Mouse (Mus musculus) heart, adult 18-20 months (tissue): ENCODE results near the gene Spon1. TPM values are rescaled to one million over a fixed set of nuclear protein-coding genes. Genes with fewer than 3 reads are reported as not detected.

Source experiments
- DNase-seq, 2 experiments: peaks; one replicate each; pipeline ENCODE4 v3.0.0; 2021 to 2022; ENCODE audit warnings: mixed read lengths in 1 of 2
- total RNA-seq, 2 experiments: library from RNA; stranded (reverse); gene quantifications; 2 replicates each; pipeline ENCODE4 v1.2.3; 2021

The Spon1 gene
- total RNA-seq, 2 experiments from 2014 or later = 10.1 to 10.2 TPM

- no peak for DNase-seq
These were observed 12.7 kb downstream of the Spon1 start for GRCm38 (mm10) chr7:113778546-113778945.

GRCm38 (mm10) chr7:113780286-113780685 is 14.5 kb downstream of the Spon1 start:
- no peak for DNase-seq

GRCm38 (mm10) chr7:113791991-113792390 is 26.2 kb downstream of the Spon1 start:
- DNase-seq = peak; percentile 25 to 34

- DNase-seq = no peak
These were observed 27.1 kb downstream of the Spon1 start for GRCm38 (mm10) chr7:113792871-113793270.

GRCm38 (mm10) chr7:113795209-113795608 is 29.4 kb downstream of the Spon1 start:
- peak in 1 of 2 experiments; percentile 36 for DNase-seq

- DNase-seq = no peak
These were observed 31.3 kb downstream of the Spon1 start for GRCm38 (mm10) chr7:113797134-113797533.

GRCm38 (mm10) chr7:113798605-113799255 is 32.9 kb downstream of the Spon1 start:
- DNase-seq = peak in 1 of 2 experiments; percentile 51

- no peak for DNase-seq
These were observed 44.0 kb downstream of the Spon1 start for GRCm38 (mm10) chr7:113809781-113810180.

DNA sequence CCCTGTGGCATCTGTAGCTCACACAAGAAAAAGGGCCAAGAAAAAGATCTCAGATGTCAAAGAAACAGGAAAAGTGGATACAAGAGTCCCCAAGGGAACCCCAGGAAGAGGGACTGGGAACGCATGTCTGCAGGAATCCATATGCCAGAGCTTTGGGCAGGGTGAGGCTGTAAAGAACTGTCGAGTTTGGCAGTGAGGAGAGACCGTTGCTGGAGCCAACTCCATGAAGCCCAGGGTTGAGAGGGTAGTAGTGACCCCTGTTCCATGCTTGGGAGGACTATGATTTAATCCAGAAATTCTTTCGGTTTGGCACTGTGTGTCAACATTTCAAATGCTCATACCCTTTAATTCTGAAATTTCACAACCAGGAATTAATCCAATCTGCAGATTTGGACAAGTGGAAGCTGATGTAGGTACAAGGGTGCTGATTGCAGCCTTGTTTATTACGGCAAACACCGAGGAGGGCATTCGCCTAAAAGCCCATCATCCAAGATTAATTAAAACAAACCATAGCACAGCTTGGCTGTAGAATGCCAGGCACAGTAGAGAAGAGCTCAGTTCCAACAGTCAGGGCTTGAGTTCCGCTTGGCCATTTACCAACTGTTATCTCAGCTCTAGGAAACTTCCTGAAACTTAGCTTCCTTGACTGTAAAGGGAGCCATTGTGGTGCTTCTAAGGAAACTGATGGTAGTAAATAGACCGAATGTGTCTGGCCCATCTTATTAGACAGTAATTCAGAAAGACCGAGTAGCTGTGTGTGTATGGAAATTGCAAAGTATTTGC is 45.8 kb downstream of the Spon1 start:
- DNase-seq = peak in 1 of 2 experiments; percentile 45

- DNase-seq = no peak
These were observed 48.4 kb downstream of the Spon1 start for GRCm38 (mm10) chr7:113814101-113814779.

GRCm38 (mm10) chr7:113815726-113816125 is 49.9 kb downstream of the Spon1 start:
- DNase-seq = no peak

GRCm38 (mm10) chr7:113816827-113817334 is 51.1 kb downstream of the Spon1 start:
- no peak for DNase-seq

DNA sequence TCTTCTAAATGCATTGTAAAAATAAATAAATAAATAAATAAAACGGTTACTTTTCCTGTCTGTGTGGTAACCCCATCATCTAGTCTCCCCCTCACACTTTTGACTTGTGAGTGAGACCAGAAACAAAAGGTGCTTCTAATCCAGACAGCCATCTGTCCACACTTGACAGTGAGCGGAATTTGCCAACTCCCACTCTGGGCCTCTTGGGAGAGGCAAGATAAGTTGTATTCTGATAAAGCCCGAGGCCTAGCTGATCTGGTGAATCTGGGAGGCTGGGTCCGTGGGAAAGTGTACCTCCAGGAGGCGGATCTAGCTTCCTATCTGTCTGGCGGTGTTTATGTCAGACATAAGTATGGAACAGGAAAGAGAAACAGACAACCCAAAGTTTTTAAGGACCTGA is 52.3 kb downstream of the Spon1 start:
- peak in 1 of 2 experiments; percentile 21 for DNase-seq

GRCm38 (mm10) chr7:113820213-113820612 is 54.4 kb downstream of the Spon1 start:
- peak; percentile 41 to 45 for DNase-seq

- no peak for DNase-seq
These were observed 57.2 kb downstream of the Spon1 start for GRCm38 (mm10) chr7:113823026-113823425.

GRCm38 (mm10) chr7:113824651-113825050 is 58.9 kb downstream of the Spon1 start:
- no peak for DNase-seq

GRCm38 (mm10) chr7:113825498-113826205 is 59.9 kb downstream of the Spon1 start:
- no peak for DNase-seq

DNA sequence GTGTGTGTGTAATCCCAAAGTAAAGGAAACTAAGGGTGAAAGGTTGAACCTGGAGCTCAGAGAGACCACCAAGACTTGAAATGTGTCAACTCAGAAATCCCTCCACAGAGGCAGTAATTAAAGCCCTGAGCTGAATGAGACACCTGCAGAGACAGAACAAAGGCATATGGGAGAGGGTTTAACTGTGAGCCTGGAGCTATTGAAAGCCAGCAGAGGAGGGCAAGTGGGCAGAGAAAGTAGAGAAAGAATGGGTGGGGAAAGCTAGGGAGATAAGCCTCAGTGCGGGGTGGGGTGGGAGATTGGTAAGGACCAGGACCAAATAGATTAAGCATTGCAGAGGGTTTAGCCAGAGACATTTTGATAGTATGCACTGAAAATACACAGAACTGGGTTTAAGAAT is 60.7 kb downstream of the Spon1 start:
- no peak for DNase-seq

DNA sequence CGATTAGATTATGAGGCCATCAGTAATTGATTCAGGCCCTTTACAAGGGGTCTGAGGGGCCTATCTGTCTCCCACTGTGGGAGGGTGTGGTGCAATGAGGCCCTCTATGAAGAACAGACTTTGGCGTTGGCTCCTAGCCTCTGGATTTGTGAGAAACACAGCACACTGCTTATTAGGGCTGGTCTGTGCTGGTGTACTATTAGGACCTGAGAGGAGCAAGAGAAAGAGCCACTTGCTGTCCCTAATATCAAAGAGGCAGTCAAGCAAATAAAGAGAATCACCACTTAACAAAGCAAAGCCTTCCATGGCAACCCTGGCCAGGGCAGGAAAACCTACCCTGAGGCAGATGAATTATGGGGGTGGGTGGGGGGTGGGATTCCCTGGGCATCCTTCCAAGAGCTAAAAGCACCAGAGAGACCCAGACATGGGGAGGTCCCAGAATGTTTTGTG is 62.3 kb downstream of the Spon1 start:
- DNase-seq = no peak

DNA sequence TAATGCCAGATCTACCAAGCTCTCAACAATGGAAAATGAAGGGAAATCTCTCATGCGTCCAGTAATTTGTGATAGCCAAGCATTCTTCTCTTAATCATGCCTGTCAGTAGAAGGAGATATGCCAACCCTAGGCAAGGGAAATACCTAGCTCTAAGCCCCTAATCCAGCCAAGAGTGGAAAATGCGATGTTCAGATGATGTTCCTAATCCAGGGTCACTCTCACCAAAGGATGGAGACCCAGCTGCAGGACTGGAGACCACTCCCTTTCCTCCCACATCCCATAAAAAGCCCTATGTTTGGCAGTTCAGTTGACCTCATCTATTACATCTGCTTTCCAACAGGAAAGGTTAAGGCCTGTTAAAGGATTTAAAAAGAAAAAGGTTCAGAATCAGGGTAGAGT is 62.8 kb downstream of the Spon1 start:
- DNase-seq = no peak

DNA sequence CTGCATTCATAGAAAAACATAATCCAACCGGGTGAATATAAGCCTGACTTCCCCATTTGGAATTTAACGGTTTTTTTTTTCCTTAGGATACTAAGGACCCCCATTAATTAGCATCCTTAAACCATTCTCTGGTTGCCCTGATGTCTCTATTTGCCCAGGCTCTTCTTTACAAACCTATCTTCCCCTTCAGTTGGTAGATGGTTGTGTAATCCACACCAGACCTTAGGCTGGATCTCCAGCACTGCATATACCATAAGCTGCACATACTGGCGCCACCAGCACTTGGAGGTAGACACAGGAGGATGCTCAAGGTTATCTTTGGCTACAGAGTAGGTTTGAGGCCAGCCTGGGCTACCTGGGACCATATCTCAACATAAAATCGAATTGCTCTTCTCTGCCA is 71.4 kb downstream of the Spon1 start:
- DNase-seq = no peak

GRCm38 (mm10) chr7:113839431-113839830 is 73.6 kb downstream of the Spon1 start:
- DNase-seq = no peak
